Mouse (Mus musculus): Measurements from ENCODE around the gene Dstn. TPM values are rescaled to one million over a fixed set of nuclear protein-coding genes. Genes with fewer than 3 reads are reported as not detected.

Gene Dstn
- polyA plus RNA-seq, 1 experiment = 769 TPM

GRCm38 (mm10) chr2:143991964-143992672 lies 77.0 kb downstream of the Dstn start:
- Histone ChIP-seq H3K9ac (ENCODE audit: low read depth, poor library complexity, severe bottlenecking) (no peak overlapping the region), H3K4me1 (ENCODE audit: control insufficient read depth, insufficient read depth, low read length) (peaks cover 1% of the 10 kb centered on the region), H3K27me3 (ENCODE audit: control insufficient read depth, insufficient read depth, low read length, poor library complexity, severe bottlenecking) (no peaks in the 10 kb centered on the region), H3K4me3 (ENCODE audit: low read depth, low read length) (no peak overlapping the region), H3K9me3 (replicated peaks; ENCODE audit: control insufficient read depth, insufficient read depth, low read length, poor library complexity, severe bottlenecking) (no peaks in the 10 kb centered on the region), H3K27ac (ENCODE audit: insufficient read depth, low read length) (no peak overlapping the region), H3K36me3 (ENCODE audit: control insufficient read depth, insufficient read depth, low read length, poor library complexity, severe bottlenecking) (peaks cover 13% of the 10 kb centered on the region)
- TF ChIP-seq CTCF (IDR thresholded peaks at IDR 0.05; ENCODE audit: low read depth, low read length) = no peak
- no peak for TF ChIP-seq POLR2A (IDR thresholded peaks at IDR 0.05; ENCODE audit: insufficient read depth, low read length)
- no peak for TF ChIP-seq EP300 (IDR thresholded peaks at IDR 0.05; ENCODE audit: insufficient read depth, low read depth, low read length)

Other genes starting within 250 kb of the Dstn start
- 0.58 and 0.93 TPM in 2 replicates for gene Bfsp1, start 52.1 kb upstream of the Dstn start, polyA plus RNA-seq (2011; ENCODE audit: insufficient read depth, insufficient read length, low read depth, missing spikeins)
- gene Rrbp1, start 95.9 kb downstream of the Dstn start, polyA plus RNA-seq (2011; ENCODE audit: insufficient read depth, insufficient read length, low read depth, missing spikeins) = 446 and 451 TPM in 2 replicates
- gene Banf2, start 117.7 kb downstream of the Dstn start, polyA plus RNA-seq (2011; ENCODE audit: insufficient read depth, insufficient read length, low read depth, missing spikeins) = not detected in 2 replicates